Mouse (Mus musculus): ENCODE measurements at regions not wholly inside any gene's neighbourhood (a gene's known extent, or its start where the extent isn't known, plus 50 kb on each side); places are given as distances from the start of the nearest gene placed in this dataset.
"Not testable (repeated sequence)": the region's sequence is repeated elsewhere in the genome, so short reads cannot be mapped to it uniquely, and the experiment has no call there.

- peak; percentile 37 for DNase-seq (ENCODE audit: low spot score)
Observed at GRCm38 (mm10) chr2:162867516-162868029, 63.8 kb upstream of the Srsf6 start.

GRCm38 (mm10) chr2:162866613-162867314 lies 64.6 kb upstream of the Srsf6 start:
- DNase-seq (ENCODE audit: low spot score) = no peak

GRCm38 (mm10) chr2:162864571-162864970 lies 66.8 kb upstream of the Srsf6 start:
- DNase-seq (ENCODE audit: low spot score) = no peak

GRCm38 (mm10) chr2:162854606-162855005 lies 76.7 kb upstream of the Srsf6 start:
- no peak for DNase-seq (ENCODE audit: low spot score)

GRCm38 (mm10) chr2:162853576-162853975 lies 77.8 kb upstream of the Srsf6 start:
- no peak for DNase-seq (ENCODE audit: low spot score)

- DNase-seq (ENCODE audit: low spot score) = not testable (repeated sequence)
Observed at GRCm38 (mm10) chr2:162841761-162842160, 89.6 kb upstream of the Srsf6 start.

GRCm38 (mm10) chr2:162837776-162838175 lies 93.6 kb upstream of the Srsf6 start:
- no peak for DNase-seq (ENCODE audit: low spot score)

- no peak for DNase-seq (ENCODE audit: low spot score)
Observed at GRCm38 (mm10) chr2:162833741-162834140, 97.6 kb upstream of the Srsf6 start.

- no peak for DNase-seq (ENCODE audit: low spot score)
Observed at GRCm38 (mm10) chr2:162818787-162819186, 112.5 kb upstream of the Srsf6 start.

- DNase-seq (ENCODE audit: low spot score) = peak; percentile 49
Observed at GRCm38 (mm10) chr2:162814205-162814604, 117.1 kb upstream of the Srsf6 start.

- no peak for DNase-seq (ENCODE audit: low spot score)
Observed at GRCm38 (mm10) chr2:162807747-162808146, 123.6 kb upstream of the Srsf6 start.

- no peak for DNase-seq (ENCODE audit: low spot score)
Observed at GRCm38 (mm10) chr2:162796528-162796927, 134.8 kb upstream of the Srsf6 start.

GRCm38 (mm10) chr2:162794285-162794684 lies 133.3 kb upstream of the Ptprt start:
- DNase-seq (ENCODE audit: low spot score) = no peak

GRCm38 (mm10) chr2:162791374-162792098 lies 130.6 kb upstream of the Ptprt start:
- no peak for DNase-seq (ENCODE audit: low spot score)

GRCm38 (mm10) chr2:162784176-162784813 lies 123.3 kb upstream of the Ptprt start:
- no peak for DNase-seq (ENCODE audit: low spot score)

GRCm38 (mm10) chr2:162781599-162781998 lies 120.7 kb upstream of the Ptprt start:
- DNase-seq (ENCODE audit: low spot score) = no peak

GRCm38 (mm10) chr2:162776542-162776941 lies 115.6 kb upstream of the Ptprt start:
- no peak for DNase-seq (ENCODE audit: low spot score)

GRCm38 (mm10) chr2:162772520-162772919 lies 111.6 kb upstream of the Ptprt start:
- DNase-seq (ENCODE audit: low spot score) = no peak

- no peak for DNase-seq (ENCODE audit: low spot score)
Observed at GRCm38 (mm10) chr2:162769711-162770428, 108.9 kb upstream of the Ptprt start.

- DNase-seq (ENCODE audit: low spot score) = no peak
Observed at GRCm38 (mm10) chr2:162764059-162764458, 103.1 kb upstream of the Ptprt start.

- DNase-seq (ENCODE audit: low spot score) = no peak
Observed at GRCm38 (mm10) chr2:162740523-162740922, 79.6 kb upstream of the Ptprt start.

GRCm38 (mm10) chr2:162735761-162736160 lies 74.8 kb upstream of the Ptprt start:
- no peak for DNase-seq (ENCODE audit: low spot score)

Measured in embryo, embryonic 10 days (tissue).